Mouse (Mus musculus) 3T3-L1 (cell line): ENCODE results near the gene Znrf1.

Source experiments
- DNase-seq: peaks from one replicate; pipeline ENCODE4 v3.0.0-alpha.2; 2015; ENCODE audit warnings: low read depth, low spot score

Gene Znrf1

GRCm38 (mm10) chr8:111628894-111629501, 93.1 kb downstream of the Znrf1 start:
- no peak for DNase-seq

GRCm38 (mm10) chr8:111630105-111630521, 94.2 kb downstream of the Znrf1 start, which contains the start of gene Ldhd:
Ldhd (minus strand) TSS chr8:111630374.
- no peak for DNase-seq

DNA sequence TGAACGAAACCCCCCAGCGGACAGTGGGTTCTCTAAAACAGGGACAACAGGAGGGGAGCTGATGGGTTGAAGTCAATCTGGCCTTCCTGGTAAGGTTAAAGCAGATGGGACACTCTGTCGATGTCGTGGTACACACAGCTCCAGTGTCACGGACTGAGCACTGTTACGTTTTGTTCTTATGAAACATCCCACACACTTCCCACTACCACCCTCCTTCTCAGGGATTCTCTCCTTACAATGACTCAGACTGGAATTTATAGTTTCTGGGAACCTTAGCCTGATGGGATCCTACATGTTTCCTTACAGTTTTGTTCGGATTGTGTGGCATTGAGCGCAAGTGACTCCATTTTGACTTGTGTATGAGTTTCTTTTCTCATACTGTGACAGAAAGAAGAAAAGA, 95.7 kb downstream of the Znrf1 start:
- DNase-seq, result peak; percentile 45

DNA sequence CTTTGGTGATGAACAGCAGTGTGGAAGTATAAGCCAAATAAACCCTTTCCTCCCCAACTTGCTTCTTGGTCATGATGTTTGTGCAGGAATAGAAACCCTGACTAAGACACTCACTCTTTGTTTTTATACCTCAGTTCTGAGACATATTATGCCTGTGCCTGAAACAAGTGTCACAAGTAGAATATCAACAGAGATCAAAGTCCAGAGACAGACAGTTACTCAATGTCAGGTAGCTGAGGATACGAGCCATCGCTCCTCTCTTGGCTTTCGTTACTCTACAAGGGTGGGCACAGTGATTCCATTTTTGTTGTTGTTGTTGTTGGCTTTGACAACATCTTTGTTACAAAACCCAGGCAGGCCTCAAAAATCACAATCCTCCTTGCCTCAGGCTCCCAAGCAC, 97.1 kb downstream of the Znrf1 start:
- DNase-seq, result no peak

GRCm38 (mm10) chr8:111638086-111638485, 102.2 kb downstream of the Znrf1 start:
- DNase-seq, result peak; percentile 90

DNA sequence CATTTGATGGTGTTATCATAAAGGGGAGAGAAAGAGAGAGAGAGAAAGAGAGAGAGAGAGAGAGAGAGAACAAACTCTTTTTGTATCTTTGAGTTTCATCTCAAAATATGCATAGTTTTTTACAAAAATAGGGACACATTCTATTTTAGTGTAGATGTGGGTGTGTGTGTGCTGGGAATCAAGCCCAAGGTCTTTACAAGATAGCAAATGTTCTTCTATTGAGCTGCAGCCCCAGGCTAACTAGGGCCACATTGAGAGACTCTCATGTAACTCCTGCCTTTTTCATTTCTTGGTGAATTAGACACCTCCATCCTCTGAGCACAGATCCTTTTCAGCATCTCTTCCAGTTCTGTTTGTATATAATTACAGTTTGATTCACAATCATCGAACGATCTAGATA, 105.2 kb downstream of the Znrf1 start:
- DNase-seq, result no peak

DNA sequence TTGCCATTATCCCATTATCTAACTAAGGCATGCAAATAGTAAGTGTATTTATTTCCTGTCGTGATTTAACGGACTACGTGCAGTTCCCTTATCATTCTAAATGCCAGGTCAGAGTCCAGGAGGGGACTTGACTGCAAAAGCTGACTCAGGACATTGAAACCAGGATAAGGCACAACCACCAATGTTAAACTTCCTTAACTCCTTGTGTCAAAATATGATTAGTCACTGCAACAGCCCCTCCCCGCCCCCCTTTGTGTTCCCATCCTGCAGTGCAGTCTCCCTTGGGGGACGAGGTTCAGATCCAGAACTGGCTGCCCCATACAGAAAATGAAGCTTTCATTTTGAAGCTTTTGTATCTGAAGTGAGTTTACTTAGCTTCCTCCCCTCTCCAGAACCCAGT, 106.6 kb downstream of the Znrf1 start:
- DNase-seq, result peak; percentile 85

GRCm38 (mm10) chr8:111642939-111643263, 107.0 kb downstream of the Znrf1 start:
- DNase-seq, result no peak

GRCm38 (mm10) chr8:111643264-111644141, 107.6 kb downstream of the Znrf1 start, which contains the start of gene Zfp1:
Zfp1 (plus strand) TSS chr8:111643401.
- DNase-seq, result peak; percentile 100

GRCm38 (mm10) chr8:111644286-111645051, 108.6 kb downstream of the Znrf1 start:
- peak; percentile 79 for DNase-seq

DNA sequence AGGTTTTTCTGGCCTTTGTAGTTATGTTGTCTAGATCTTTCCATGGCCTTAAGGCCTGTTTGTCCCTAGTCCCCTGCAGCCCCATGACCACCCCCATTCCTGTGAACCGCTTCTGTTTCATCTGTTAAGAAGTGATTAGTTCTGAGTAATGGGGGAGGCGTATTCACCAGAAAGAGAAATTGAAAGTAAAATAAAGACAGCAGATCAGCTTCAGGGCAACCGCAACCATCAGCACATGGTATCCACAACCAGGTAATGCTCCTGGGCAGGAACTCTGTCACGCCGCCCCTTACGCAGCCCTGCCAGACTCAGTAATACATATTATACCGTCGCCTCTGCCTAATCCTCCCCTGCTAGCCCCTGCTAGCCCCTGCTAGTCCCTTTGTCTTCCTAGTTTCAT, 109.8 kb downstream of the Znrf1 start:
- no peak for DNase-seq

- DNase-seq, result no peak
Observed at GRCm38 (mm10) chr8:111648834-111649233, 112.9 kb downstream of the Znrf1 start.

DNA sequence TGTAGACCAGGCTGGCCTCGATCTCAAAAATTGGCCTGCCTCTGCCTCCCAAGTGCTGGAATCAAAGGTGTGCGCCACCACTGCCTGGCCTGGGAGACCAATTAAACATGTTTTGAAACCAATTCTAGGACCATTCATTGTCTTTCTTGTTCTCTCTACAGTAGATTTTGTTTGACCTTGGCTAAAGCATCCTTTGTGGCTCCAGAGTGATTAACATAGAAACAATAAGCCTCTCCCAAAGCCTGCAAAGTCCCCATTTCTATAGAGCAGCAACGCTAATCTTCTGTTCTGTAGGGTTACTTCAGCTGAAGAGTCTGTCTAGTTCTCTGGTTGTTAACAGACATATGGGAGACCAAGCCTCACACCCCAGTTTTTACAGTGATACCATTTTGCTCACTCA, 114.8 kb downstream of the Znrf1 start:
- no peak for DNase-seq

DNA sequence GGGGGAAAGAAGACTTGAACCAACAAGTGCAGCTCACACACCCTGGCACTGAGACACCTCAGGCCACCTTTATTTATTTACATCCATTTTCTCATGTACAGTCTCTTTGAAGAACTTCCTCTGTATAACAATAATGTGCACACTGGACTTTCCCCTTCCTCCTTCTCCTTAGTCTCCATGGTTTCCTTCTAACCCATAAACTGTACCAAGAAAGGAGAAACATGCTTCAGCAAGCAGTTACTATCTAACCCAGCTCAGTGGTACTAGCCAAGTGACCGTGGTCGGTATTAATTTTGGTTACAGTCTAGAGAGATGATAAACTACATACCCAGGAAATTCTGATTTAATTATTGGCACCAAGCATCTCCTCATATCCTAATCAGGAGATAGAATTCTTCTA, 117.6 kb downstream of the Znrf1 start:
- DNase-seq, result no peak

- DNase-seq, result no peak
Observed at GRCm38 (mm10) chr8:111657312-111657854, 121.5 kb downstream of the Znrf1 start.

DNA sequence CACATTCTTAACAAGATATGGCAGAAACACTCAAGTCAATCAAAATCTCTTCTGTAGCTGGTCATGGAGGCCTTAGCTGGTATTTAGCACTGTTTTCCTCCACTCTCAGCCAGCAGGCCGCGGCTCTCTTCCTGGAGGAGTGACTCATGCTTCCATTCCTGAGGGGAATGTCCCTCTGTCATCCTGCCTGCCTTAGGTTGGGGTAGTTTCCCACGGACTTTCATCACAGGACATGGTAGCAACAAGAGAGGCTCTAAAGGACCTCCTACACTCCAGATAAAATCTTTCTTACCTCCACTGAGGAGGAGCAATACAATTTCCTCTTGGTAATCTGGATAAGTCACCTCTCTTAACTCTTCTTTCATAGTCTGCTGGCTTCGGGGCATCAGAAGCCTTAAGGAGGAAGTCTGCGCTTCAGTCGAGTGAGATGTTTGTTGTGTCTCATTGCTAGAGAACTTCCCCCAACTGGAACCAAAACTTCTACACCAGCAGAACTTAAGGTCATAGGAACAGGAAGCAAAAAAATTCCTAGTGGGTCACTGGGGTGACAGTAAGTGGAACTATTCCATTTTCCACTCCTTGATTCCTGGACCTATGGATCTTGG, 123.0 kb downstream of the Znrf1 start:
- peak; percentile 91 for DNase-seq

DNA sequence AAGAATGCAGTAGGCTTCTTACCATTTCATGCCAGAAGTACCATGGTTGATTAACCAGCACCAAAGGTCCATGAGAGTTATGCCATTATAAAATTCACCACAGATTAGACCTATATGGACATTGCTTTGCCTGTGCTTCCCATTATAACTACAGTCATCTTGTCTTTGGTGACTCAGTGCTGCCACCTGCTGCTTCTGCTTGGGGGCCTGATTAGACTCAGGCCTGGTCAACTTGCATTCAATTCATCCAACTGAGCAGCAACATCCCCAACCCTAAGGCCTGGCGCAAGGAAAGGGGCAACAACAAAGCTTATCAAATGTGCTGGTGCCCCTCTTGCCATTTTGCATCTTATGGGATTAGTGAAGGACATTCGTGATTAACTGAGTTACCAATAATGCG, 126.6 kb downstream of the Znrf1 start:
- DNase-seq, result peak; percentile 85

DNA sequence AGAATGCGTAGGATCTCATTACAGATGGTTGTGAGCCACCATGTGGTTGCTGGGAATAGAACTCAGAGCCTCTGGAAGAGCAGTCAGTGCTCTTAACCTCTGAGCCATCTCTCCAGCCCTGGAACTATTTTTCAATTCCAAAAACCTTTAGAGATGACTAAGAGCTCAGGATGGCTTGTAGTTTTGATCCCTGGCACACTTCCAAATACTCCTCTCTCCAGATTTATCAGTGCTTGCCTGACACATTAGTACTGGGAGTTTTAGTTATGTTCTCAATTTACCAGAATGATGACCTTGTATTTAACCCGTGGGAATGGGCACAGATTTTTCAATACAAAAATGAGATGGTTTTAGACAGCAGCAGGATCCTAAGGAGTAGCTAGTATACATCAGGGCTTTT, 130.9 kb downstream of the Znrf1 start:
- peak; percentile 58 for DNase-seq
